Mouse (Mus musculus): Measurements from ENCODE around the gene Cln5.
A peak's percentile ranks its signal among the peaks of the same experiment; 100 is the strongest.

The Cln5 gene

GRCm38 (mm10) chr14:103078006-103078912 is 8.2 kb downstream of the Cln5 start:
- peak; percentile 74 for DNase-seq (ENCODE audit: low read depth, low spot score)

DNA sequence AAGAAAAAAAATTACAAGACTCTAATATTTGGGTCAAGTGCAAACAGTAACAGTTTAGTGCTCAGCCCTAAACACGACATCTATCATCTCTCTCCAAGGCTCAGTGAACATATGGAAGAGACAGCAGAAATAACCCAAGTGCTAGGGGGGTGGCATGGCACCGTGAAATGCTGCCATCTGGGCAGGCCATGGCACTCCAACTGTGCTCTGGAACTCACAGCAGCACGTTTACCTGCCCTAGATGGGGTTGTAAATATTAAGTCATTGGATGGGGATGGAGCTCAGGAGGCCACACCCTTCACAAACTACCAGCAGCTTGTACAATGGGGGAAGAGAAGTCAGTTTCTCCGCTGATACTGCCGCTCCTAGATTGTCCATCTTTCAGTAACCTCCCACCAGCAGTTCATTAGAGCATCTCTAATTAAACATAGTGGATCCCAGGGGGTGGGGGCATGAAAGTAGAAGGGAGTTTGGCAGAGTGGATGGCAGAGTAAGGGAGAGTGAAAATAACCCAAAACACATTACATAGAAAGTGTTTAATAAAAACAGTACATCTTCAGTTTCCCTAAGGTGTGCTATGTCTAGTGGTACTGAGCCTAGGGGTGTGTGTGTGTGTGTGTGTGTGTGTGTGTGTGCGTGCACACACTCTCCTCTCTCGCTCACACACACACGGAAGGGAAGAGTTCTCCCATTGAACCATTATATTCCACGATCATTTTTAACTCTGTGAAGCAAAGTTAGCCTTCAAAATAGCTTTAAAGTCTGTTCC is 9.4 kb downstream of the Cln5 start:
- DNase-seq (ENCODE audit: low read depth, low spot score), result no peak

DNA sequence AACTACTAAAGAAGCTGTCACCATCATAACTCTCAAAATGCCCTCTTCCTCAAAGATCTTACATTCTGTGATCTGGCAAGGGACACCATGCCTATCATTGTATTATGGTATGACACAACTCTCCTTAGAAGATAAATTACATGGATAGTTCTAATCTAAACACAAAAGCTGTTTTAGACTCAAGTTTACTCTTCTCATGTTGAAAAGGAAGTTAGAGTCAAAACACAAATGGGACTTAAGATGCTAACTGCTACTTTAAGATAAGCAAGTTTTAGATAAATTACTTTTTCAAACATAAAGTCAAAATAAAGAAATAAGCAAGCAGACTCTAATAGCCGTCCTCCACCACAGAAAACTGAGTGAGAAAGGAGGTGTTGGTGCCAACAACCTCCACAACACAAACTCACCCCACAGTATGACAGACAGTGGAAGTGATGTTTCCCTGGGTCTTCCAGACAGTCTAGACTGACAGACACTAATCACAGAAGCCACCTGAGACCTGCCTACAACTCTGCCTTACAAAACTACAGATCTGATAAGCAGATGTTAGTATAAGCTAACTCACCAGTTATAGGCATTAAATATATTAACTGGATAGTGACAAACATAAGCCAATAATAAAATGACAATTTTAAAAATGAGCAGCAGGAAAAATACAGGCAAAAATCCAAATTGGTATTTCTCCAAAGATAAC is 16.0 kb downstream of the Cln5 start:
- DNase-seq (ENCODE audit: low read depth, low spot score), result no peak

GRCm38 (mm10) chr14:103086671-103087324 is 16.8 kb downstream of the Cln5 start:
- no peak for DNase-seq (ENCODE audit: low read depth, low spot score)

DNA sequence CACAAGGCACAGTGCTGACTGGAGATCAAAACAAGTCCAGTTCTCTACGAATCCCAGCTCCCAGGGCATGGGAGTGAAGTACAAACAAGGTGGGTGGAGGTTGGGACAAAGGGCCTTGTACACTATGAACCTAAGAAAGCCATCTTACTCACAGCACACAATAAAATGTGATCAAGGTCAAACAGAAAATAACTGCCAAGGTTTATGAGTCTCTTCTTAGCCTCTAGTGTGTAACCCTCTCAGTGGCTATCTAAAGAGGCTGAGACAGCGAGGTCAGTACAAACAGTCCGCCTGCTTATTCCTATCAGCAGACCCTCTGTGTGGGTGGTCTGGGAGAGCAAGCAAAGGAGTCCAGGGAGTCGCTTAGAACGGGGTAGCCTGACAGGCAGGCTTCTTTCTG is 17.8 kb downstream of the Cln5 start:
- no peak for DNase-seq (ENCODE audit: low read depth, low spot score)

GRCm38 (mm10) chr14:103088624-103089023 is 18.6 kb downstream of the Cln5 start:
- DNase-seq (ENCODE audit: low read depth, low spot score), result peak; percentile 73

DNA sequence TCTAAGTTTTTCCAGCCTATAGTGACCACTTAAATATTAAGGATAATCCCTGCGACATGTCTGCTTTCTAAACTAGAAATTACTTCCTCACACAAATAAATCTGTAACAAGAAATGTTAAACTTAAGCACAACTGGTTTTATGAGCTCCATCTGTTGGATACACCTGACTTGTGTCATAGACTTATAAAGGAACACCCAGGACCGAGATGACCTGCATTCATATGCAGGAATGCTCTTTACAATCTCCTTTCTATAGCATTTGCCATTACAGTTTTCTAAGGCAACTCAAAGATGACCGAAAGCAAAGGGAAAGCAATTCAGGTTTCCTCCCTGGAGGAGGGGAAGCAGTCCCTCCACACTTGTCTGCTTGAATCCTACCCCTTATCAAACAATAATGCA is 23.2 kb downstream of the Cln5 start:
- DNase-seq (ENCODE audit: low read depth, low spot score), result no peak

GRCm38 (mm10) chr14:103093670-103094069 is 23.7 kb downstream of the Cln5 start:
- DNase-seq (ENCODE audit: low read depth, low spot score), result no peak

DNA sequence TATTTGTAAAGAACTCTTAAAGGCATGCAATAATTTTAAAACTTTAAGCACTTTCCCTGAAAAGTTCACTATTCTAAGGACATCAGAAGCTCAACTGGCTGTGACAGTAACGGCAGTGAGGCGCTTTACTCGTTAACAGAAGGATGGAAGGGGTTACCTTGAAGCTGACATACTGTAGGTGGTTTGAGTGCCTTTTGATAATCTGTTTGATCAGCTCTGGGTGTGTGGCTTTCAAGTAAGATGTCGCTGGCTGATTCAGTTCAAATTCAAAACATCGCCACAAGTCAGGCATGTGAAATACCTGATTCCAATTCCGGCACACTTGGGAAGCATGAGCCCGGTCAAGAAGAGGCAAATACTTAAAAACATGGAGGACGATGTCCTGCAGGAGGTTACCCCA is 25.0 kb downstream of the Cln5 start:
- no peak for DNase-seq (ENCODE audit: low read depth, low spot score)

- no peak for DNase-seq (ENCODE audit: low read depth, low spot score)
These were observed 25.8 kb downstream of the Cln5 start for GRCm38 (mm10) chr14:103095826-103096225.

DNA sequence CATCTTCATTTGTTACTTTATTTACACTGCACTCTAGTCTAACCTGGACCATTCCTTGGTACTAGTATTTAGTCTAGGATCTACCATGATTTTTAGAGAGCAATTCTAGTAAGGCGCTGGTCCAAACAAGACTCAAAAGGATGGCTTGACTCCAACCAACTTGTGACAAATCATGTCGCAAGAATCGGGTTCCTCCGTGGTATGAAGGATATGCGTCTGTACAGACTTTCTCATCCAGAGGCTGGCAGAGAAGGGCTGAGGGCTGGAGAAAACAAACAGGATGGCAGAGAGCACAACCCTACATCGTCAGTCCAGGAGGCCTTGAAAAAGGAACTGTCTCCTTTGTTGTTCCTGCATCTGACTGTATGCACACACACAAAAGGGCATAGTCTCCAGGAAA is 26.6 kb downstream of the Cln5 start:
- no peak for DNase-seq (ENCODE audit: low read depth, low spot score)

- DNase-seq (ENCODE audit: low read depth, low spot score), result no peak
These were observed 28.2 kb downstream of the Cln5 start for GRCm38 (mm10) chr14:103098213-103098586.

GRCm38 (mm10) chr14:103098587-103099235 is 28.7 kb downstream of the Cln5 start:
- DNase-seq (ENCODE audit: low read depth, low spot score), result no peak

DNA sequence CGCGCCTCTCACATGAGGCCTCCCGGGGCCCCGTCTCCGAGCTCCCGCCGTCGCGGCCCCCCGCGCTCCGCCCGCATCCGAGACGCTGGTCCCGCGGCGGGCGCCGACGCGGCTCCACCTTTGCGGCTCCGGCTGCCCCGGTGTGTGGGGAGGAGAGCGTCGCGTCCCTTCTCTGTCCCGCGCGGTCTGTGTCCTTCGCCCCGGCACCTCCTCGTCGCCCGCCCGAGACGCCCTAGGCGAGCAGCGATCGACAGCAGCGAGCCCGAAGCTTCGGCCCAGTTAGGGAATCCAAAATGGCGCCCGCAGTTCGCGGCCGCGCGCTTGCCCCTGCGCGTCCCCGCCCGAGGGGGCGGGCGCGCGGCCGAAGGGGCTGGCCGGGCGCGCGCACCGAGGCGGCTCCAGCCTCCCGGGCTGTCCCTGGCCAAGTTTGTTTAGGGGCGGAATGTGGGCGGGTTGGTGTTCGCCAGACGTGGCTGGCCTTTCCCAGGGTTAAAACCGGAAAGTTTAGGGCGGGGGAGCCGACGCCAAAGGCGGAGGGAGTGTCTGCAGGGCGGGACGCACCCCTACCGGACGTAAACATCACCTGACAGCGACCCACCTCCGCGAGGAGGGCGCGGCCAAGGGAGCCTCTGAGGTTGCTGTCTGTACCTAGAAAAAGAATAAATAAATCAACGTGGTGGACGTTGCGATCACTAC is 29.4 kb downstream of the Cln5 start, which contains the start of gene Fbxl3:
Gene Fbxl3 (minus strand): TSS at position 329 of the 696 bp plus-strand sequence.
- DNase-seq (ENCODE audit: low read depth, low spot score), result peak; percentile 96

DNA sequence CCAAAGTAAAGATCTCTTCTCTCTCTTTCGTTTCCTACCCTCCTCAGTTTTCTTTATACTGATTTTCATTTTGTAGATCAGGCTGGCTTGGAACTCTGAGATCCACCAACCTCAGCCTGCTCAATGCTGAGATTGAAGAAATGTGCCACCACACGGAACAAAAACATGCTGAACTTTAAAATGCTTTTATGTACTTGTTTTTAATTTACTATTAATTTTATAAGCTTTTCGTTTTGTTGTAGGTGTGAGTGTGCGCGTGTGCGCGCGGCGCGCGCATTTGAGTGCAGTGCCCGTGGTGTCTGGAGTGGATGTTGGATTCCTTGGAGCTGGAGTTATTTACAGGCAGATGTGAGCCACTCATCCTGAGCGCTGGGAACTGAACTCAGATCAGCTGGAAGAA is 30.3 kb downstream of the Cln5 start:
- no peak for DNase-seq (ENCODE audit: low read depth, low spot score)

DNA sequence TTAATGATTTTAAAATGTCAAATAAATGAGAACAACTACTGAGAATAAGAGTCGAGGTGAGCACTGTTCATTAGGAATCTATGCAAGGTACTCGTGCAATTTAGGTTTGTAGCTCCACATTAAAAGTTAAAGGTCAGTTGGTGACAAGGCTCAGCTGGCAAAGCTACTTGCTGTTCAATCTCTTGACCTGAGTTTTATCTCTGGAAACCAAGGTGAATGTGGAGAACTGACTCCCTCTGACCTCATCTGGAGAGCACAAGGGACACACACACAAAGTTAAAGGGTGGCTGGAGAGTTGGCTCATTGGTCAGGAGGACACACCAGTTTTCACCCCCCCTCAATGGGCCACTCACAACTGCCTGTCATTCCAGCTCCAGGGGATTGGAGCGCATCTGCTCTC is 31.2 kb downstream of the Cln5 start:
- no peak for DNase-seq (ENCODE audit: low read depth, low spot score)

GRCm38 (mm10) chr14:103102246-103102645 is 32.2 kb downstream of the Cln5 start:
- no peak for DNase-seq (ENCODE audit: low read depth, low spot score)

GRCm38 (mm10) chr14:103102731-103103335 is 32.8 kb downstream of the Cln5 start:
- no peak for DNase-seq (ENCODE audit: low read depth, low spot score)

- DNase-seq (ENCODE audit: low read depth, low spot score), result no peak
These were observed 36.3 kb downstream of the Cln5 start for GRCm38 (mm10) chr14:103106301-103106700.

- no peak for DNase-seq (ENCODE audit: low read depth, low spot score)
These were observed 40.0 kb downstream of the Cln5 start for GRCm38 (mm10) chr14:103109971-103110370.
